Mouse (Mus musculus) spleen, adult 2 months (tissue): ENCODE results near the gene Gas2l3. TPM values are rescaled to one million over a fixed set of nuclear protein-coding genes. Genes with fewer than 3 reads are reported as not detected.

Source experiments
- DNase-seq, 2 experiments: peaks; one replicate each; pipeline versions ENCODE4 v3.0.0 to v3.0.0-alpha.2; 2012 to 2021; ENCODE audit warnings: low spot score in 2 of 2, low read depth in 1 of 2
- H3K27ac ChIP-seq: fragments of 200-500 bp; 2 replicates; pipeline ENCODE4 v1.5.1; 2012; ENCODE audit warnings: low read length, inconsistent platforms; ENCODE audit not compliant: insufficient read depth
- H3K27me3 ChIP-seq: fragments of 200-500 bp; 2 replicates; pipeline ENCODE4 v1.6.1; 2012; ENCODE audit warnings: mild to moderate bottlenecking, moderate library complexity, low read length, inconsistent platforms; ENCODE audit not compliant: control insufficient read depth, insufficient read depth
- H3K36me3 ChIP-seq: fragments of 200-500 bp; 2 replicates; pipeline ENCODE4 v1.6.1; 2012; ENCODE audit warnings: mild to moderate bottlenecking, low read length, inconsistent platforms; ENCODE audit not compliant: control insufficient read depth, insufficient read depth
- H3K4me1 ChIP-seq: fragments of 200-500 bp; 2 replicates; pipeline ENCODE4 v1.6.1; 2011; ENCODE audit warnings: inconsistent platforms; ENCODE audit not compliant: control insufficient read depth, insufficient read depth, insufficient read length
- H3K4me3 ChIP-seq: fragments of 200-500 bp; 2 replicates; pipeline ENCODE4 v1.5.1; 2011; ENCODE audit warnings: mild to moderate bottlenecking, inconsistent platforms; ENCODE audit not compliant: insufficient read depth, insufficient read length; ENCODE audit errors: extremely low read depth
- CTCF ChIP-seq: fragments of 200-500 bp; IDR thresholded peaks from 2 replicates; pipeline ENCODE4 v1.5.1; 2011; ENCODE audit warnings: mild to moderate bottlenecking, inconsistent platforms; ENCODE audit not compliant: insufficient read depth, insufficient read length, insufficient replicate concordance; ENCODE audit errors: extremely low read depth
- POLR2A ChIP-seq: fragments of 200-500 bp; IDR thresholded peaks from 2 replicates; pipeline ENCODE4 v1.6.1; 2011; ENCODE audit warnings: low read depth, low read length, inconsistent platforms
- WGBS: fragments of 180-500 bp; shearing (Covaris S2); methylation state at CpG from one replicate; pipeline ENCODE4 v1.1.7; 2018; 5-methylcytosine and 5-hydroxymethylcytosine counted together
- polyA plus RNA-seq: library from polyadenylated mRNA; depleted of rRNA; stranded (reverse); fragments of >200 nt; gene quantifications from 2 replicates; pipeline ENCODE4 v1.2.3, GENCODE M21; 2012

The Gas2l3 gene
- polyA plus RNA-seq, 1 experiment, result 0.40 TPM

DNA sequence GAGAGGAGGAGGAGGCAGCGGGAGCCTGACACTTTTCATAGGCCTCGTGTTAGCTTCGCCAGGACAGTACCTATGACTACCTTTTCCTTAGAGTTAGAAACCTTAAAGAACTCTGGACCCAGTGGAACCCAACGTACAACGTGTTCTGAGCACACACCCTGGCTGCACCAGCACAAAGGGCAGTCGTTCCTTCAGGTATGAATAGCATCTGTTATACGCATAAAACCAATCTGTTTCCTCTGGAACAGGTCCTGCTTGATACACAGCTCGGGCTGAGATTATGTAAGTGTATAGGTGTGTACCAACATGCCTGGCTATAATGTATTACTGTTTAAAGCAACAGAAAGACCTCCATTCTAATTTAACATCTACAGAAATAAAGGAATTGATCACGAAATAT is 19.6 kb downstream of the Gas2l3 start:
- TF ChIP-seq CTCF (no peak), POLR2A (no peak)
- Histone ChIP-seq H3K27ac (no peak overlapping the region), H3K36me3 (no peaks in the 10 kb centered on the region; the same call in 1 of the 2 replicates), H3K27me3 (no peaks in the 10 kb centered on the region), H3K4me1 (no peaks in the 10 kb centered on the region), H3K4me3 (no peak overlapping the region)
- DNase-seq, result no peak
- 92% methylated on average over 9 of the region's 9 CpGs for WGBS

DNA sequence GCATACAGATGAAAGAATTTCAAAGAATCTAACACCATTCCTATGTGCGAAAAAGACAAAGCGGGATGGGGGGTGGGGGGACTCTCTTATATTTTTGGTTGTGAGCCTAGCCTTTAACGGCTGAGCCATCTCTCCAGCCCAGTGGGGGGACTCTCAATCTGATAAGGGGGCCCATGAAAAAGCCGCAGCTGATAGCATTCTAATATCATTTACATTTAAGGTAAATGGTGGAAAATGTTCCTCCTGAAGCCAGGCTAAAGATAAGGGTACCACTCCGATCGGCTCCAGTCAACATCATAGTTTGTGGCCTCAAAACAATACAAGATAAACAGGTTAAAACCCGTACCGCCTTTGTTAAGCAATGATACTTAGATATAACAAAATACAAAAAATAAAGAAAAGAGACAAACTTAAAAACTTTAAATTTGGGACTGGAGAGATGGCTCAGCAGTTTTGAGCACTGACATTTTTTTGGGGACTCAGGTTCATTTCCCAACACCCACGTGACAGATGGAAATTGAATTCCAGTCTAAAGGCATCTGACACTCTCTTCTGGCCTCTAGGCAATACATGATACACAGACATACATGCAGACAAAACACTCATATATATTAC is 20.5 kb downstream of the Gas2l3 start:
- TF ChIP-seq POLR2A, result no peak
- H3K27ac ChIP-seq, result no peak overlapping the region
- no peaks in the 10 kb centered on the region for H3K27me3 ChIP-seq
- H3K4me1 ChIP-seq, result no peaks in the 10 kb centered on the region
- DNase-seq, result no peak
- no peaks in the 10 kb centered on the region; the same call in 1 of the 2 replicates for H3K36me3 ChIP-seq
- WGBS, result 88% methylated on average over 9 of the region's 9 CpGs
- H3K4me3 ChIP-seq, result no peak overlapping the region

DNA sequence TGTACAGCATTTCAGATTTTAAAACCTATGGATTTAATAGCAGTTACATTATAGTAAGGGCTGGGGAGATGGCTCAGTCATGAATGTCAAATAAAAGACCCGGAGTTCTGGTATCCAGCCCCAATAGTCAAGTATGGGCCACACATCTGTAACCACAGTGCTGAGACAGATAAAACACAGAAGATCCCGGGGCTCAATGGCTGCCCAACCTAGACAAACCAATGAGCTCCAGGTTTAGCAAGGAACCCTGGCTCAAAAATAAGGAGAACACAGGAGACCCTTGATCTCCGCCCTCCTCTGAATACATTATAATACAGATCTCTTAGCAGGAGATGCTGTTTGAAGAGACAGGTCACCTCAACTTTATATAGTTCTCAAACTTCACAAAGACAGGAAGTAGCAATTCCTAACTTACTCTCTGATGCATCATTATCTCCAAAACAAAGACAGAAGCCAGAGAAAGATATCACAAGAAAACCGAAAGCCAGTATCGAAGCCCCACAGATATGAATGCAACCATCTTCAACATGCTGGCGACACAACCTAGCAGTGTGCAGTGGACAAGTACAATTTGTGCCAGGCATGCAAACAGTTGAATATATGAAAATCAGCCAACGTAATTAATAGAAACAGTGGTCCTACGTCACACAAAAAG is 21.1 kb downstream of the Gas2l3 start:
- H3K36me3 ChIP-seq, result no peaks in the 10 kb centered on the region; the same call in 1 of the 2 replicates
- 87% methylated on average over 8 of the region's 8 CpGs for WGBS
- no peaks in the 10 kb centered on the region for H3K4me1 ChIP-seq
- TF ChIP-seq CTCF (no peak), POLR2A (no peak)
- H3K27ac ChIP-seq, result no peak overlapping the region
- no peak for DNase-seq
- no peak overlapping the region for H3K4me3 ChIP-seq
- no peaks in the 10 kb centered on the region for H3K27me3 ChIP-seq

DNA sequence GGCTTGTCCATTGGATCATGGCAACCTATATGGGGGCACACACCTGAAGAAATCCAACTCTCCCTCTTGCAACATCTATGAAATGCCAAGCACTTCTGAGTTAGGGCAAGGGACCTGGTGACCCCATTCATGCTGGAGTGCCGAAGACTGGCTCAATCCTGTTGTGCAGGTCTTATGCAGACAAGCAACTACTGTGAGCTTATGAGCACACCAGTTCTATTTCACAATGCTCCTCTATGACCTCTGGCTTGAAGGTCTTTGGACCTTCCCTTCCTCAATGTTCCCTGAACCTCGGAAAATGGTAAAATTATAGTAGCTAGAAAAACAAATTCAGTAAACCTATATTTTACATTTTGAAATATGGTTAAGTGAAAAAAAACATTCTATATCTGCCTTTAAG is 25.8 kb downstream of the Gas2l3 start:
- Histone ChIP-seq H3K4me3 (no peak overlapping the region), H3K36me3 (peaks cover 4% of the 10 kb centered on the region), H3K4me1 (no peaks in the 10 kb centered on the region), H3K27ac (no peak overlapping the region), H3K27me3 (no peaks in the 10 kb centered on the region)
- no peak for DNase-seq
- no peak for TF ChIP-seq POLR2A
- TF ChIP-seq CTCF, result no peak
- WGBS, result 93% methylated on average over 2 of the region's 2 CpGs

DNA sequence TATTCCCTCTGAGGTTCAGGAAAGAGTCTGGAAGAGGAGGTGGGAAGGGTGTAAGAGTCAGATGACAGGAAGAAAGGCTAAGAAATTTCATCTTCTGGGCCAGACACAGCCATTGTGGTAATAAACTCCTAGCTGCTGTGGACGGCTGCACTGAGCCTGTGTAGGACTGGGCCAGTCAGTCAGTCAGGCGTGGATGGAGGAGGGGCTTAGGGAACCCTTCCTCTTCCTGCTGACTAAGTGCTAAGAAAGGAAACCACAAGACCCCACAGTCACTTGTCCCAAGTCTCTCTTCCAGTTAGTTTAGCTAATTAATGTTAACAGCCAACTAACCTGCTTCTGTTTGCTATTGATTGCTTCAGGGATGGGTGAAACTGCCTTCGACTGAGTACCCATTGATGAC is 28.3 kb downstream of the Gas2l3 start:
- no peak overlapping the region for H3K4me3 ChIP-seq

DNA sequence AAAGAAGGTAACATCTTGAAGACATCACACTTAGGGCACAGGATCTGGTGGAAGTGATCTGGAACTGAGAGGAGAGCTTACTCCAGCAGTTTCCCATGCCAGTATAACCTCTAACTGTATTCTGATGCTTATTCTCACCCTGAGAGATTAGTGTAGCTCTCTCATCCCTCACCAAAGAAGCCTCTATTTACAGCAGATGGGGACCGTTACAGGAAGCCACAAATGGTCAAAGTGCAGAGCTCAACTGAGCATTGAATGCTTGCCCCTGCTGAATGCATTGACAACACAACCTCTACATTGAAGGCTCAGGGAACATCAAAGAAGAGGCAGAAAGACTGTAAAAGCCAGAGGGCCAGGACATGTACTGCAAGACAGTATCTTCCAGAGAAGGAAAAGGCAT is 36.2 kb downstream of the Gas2l3 start:
- no peak overlapping the region for H3K4me3 ChIP-seq
- 20% methylated on average over 1 of the region's 1 CpGs for WGBS
- H3K36me3 ChIP-seq, result no peaks in the 10 kb centered on the region
- H3K27me3 ChIP-seq, result no peaks in the 10 kb centered on the region
- no peak overlapping the region for H3K27ac ChIP-seq
- peaks cover 4% of the 10 kb centered on the region; the same call in 1 of the 2 replicates for H3K4me1 ChIP-seq
- no peak for DNase-seq
- TF ChIP-seq CTCF (no peak), POLR2A (no peak)

More for the DNA sequence above, 28.3 kb downstream of the Gas2l3 start:
- Histone ChIP-seq H3K4me1 (no peaks in the 10 kb centered on the region), H3K27ac (no peak overlapping the region), H3K27me3 (no peaks in the 10 kb centered on the region), H3K36me3 (peaks cover 4% of the 10 kb centered on the region; the same call in 1 of the 2 replicates)
- TF ChIP-seq CTCF, result no peak
- no peak for TF ChIP-seq POLR2A
- WGBS, result 30% methylated on average over 3 of the region's 3 CpGs
- DNase-seq, result no peak
